Mouse (Mus musculus): ENCODE results near the gene Odc1. TPM values are rescaled to one million over a fixed set of nuclear protein-coding genes. Genes with fewer than 3 reads are reported as not detected.

Odc1 gene
- polyA plus RNA-seq, 1 experiment from 2014 or later, result 144 TPM

DNA sequence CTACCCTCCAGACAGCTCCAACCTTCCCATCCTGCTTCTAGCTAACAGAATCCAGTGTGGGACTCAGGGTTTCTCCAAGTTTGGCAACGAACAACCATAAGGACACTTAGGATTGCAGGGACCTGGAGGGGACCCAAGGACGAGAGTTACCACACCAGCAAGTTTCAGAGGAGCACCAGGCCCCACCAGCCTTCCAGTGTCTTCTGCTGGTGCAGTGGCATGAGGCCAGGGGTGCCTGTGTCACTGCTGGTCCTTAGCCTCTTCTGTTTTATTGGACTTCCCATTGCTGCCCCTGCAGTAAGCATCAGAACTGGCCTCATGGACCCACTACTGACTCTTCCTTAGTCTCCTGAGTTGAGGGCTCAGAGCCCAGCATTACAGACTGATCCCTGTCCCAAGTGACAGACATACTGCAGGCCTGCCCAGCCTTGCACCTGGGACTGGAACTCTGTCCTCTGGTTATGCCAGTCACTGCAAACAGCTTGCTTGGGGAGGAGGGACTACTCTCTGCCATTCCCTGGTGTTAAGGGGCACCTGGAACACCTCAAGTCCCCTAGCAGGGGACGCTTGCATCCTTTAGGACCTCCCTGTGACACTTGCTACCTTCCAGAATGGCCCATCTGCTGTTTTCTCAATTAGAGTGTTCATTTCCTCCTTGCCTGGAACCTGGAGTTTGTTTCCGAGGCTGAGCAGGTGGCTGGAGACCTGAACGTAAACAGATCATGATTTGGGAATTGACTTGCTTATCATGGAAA is 30.7 kb downstream of the Odc1 start:
- Histone ChIP-seq H3K9ac (no peak overlapping the region), H3K27me3 (ENCODE audit: control insufficient read depth, insufficient read depth, low read length) (no peaks in the 10 kb centered on the region), H3K4me2 (replicated peaks) (no peak overlapping the region), H3K36me3 (replicated peaks; ENCODE audit: control insufficient read depth, insufficient read depth) (no peaks in the 10 kb centered on the region), H3K4me1 (replicated peaks; ENCODE audit: control insufficient read depth, insufficient read depth, low read length) (0 out of 2 replicates have a peak, but pooled peaks cover 6% of the 10 kb centered on the region), H3K9me3 (ENCODE audit: control insufficient read depth, low read length) (no peaks in the 10 kb centered on the region), H3K27ac (no peak overlapping the region), H3K4me3 (replicated peaks; ENCODE audit: low read length) (no peak overlapping the region)
- DNase-seq (ENCODE audit: low spot score) (no peak), ATAC-seq (ENCODE audit: low FRiP score) (no peak)
- WGBS, result 61% methylated on average over 5 of the region's 5 CpGs

DNA sequence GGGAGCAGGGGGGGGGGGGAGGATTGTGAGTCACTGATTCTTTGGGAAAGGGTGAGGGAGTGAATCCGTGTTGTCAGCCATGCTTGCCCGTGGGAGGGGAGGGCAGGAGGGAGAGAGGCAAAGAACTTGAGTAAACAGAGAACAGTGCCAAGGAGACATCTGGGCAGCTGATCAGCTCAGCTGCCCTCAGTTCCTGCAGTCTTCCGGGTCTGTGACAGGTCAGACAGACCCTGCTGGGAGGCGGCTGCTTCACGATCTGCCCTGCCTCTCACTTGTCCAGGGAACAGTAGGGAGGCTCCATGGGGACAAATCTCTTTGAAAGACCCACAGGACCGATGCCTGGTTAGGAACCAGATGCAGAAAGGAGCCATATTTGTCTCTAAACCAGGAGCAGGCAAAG is 31.4 kb downstream of the Odc1 start:
- DNase-seq (ENCODE audit: low spot score) (no peak), ATAC-seq (ENCODE audit: low FRiP score) (peak; percentile 66; the same call in 1 of the 2 replicates)
- 2% methylated on average over 6 of the region's 6 CpGs for WGBS
- Histone ChIP-seq H3K27ac (no peak overlapping the region), H3K9ac (no peak overlapping the region), H3K4me2 (replicated peaks) (no peak overlapping the region), H3K27me3 (ENCODE audit: control insufficient read depth, insufficient read depth, low read length) (no peaks in the 10 kb centered on the region), H3K4me3 (replicated peaks; ENCODE audit: low read length) (no peak overlapping the region), H3K36me3 (replicated peaks; ENCODE audit: control insufficient read depth, insufficient read depth) (no peaks in the 10 kb centered on the region), H3K9me3 (ENCODE audit: control insufficient read depth, low read length) (no peaks in the 10 kb centered on the region), H3K4me1 (replicated peaks; ENCODE audit: control insufficient read depth, insufficient read depth, low read length) (0 out of 2 replicates have a peak, but pooled peaks cover 6% of the 10 kb centered on the region)

DNA sequence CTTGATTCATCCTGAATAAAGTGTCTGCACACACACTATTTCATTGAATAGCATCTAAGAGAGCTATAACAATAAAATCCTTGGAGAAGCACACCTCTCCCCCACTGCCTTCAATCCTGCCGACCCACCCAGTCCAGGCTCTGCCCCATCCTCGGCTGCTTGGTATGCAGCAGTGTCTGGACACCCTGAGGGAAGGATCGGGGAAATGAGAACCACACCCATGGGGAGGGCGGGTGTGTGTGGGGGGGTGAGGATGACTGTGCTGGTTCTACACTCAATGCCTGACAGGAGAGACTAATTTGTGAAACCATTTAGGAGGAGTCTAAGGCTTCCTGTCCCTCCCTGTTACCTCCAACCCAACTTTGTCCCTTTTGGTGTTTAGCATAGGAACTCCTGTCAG is 34.0 kb downstream of the Odc1 start:
- WGBS, result 67% methylated on average over 4 of the region's 4 CpGs
- no peak overlapping the region for H3K27ac ChIP-seq

DNA sequence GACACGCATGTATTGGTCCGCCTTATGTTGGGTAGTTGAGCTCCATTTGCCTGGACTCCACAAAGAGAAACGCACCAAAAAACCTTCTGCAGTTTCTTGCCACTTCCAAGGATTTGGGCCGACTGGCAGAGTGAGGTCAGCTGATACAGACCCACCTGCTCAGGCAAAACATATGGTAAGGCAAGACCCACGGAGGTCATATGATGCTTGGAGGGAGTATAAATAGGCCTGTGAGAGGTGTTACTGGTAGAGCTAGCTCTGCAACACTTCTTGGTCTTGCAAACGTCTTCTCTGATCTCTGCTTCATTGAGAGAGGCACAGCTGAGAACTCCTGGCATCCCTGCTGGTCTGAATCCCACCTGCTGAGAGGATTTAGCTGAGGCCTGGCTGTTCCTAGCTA is 36.4 kb downstream of the Odc1 start:
- 77% methylated on average over 6 of the region's 6 CpGs for WGBS

More for the DNA sequence above, 34.0 kb downstream of the Odc1 start:
- no peak overlapping the region for H3K9ac ChIP-seq
- no peak; the same call in 1 of the 2 replicates for ATAC-seq (ENCODE audit: low FRiP score)
- no peaks in the 10 kb centered on the region for H3K9me3 ChIP-seq (ENCODE audit: control insufficient read depth, low read length)
- no peak for DNase-seq (ENCODE audit: low spot score)
- H3K4me3 ChIP-seq (replicated peaks; ENCODE audit: low read length), result no peak overlapping the region
- no peak overlapping the region for H3K4me2 ChIP-seq (replicated peaks)
- H3K4me1 ChIP-seq (replicated peaks; ENCODE audit: control insufficient read depth, insufficient read depth, low read length), result 0 out of 2 replicates have a peak, but pooled peaks cover 6% of the 10 kb centered on the region
- H3K36me3 ChIP-seq (replicated peaks; ENCODE audit: control insufficient read depth, insufficient read depth), result no peaks in the 10 kb centered on the region
- no peaks in the 10 kb centered on the region for H3K27me3 ChIP-seq (ENCODE audit: control insufficient read depth, insufficient read depth, low read length)

DNA sequence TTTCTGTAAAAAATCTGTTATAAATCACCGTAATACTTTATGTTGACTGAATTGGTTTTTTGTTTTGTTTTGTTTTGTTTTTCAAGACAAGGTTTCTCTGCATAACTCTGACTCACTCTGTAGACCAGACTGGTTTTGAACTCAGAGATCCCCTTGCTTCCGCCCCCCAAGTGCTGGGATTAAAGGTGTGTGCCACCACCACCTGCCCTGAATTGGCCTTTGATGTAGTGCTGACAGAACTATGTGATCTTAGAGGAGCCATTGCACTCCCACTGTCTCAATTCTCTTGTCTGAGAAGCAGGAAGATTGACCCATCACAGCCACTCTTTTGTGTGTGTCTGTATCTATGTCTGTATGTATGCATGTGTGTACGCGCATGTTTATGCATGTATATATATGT is 37.8 kb downstream of the Odc1 start:
- no peak overlapping the region for H3K4me3 ChIP-seq (replicated peaks; ENCODE audit: low read length)
- H3K9ac ChIP-seq, result no peak overlapping the region
- ATAC-seq (ENCODE audit: low FRiP score) (no peak), DNase-seq (ENCODE audit: low spot score) (no peak)
- H3K36me3 ChIP-seq (replicated peaks; ENCODE audit: control insufficient read depth, insufficient read depth), result no peaks in the 10 kb centered on the region
- 98% methylated on average over 4 of the region's 4 CpGs for WGBS
- H3K4me2 ChIP-seq (replicated peaks), result no peak overlapping the region
- no peak overlapping the region for H3K27ac ChIP-seq
- no peaks in the 10 kb centered on the region for H3K4me1 ChIP-seq (replicated peaks; ENCODE audit: control insufficient read depth, insufficient read depth, low read length)
- H3K9me3 ChIP-seq (ENCODE audit: control insufficient read depth, low read length), result no peaks in the 10 kb centered on the region
- no peaks in the 10 kb centered on the region for H3K27me3 ChIP-seq (ENCODE audit: control insufficient read depth, insufficient read depth, low read length)

More for the DNA sequence above, 36.4 kb downstream of the Odc1 start:
- H3K4me1 ChIP-seq (replicated peaks; ENCODE audit: control insufficient read depth, insufficient read depth, low read length), result 0 out of 2 replicates have a peak, but pooled peaks cover 4% of the 10 kb centered on the region
- H3K9ac ChIP-seq, result no peak overlapping the region
- no peaks in the 10 kb centered on the region for H3K9me3 ChIP-seq (ENCODE audit: control insufficient read depth, low read length)
- ATAC-seq (ENCODE audit: low FRiP score), result no peak
- DNase-seq (ENCODE audit: low spot score), result no peak
- no peaks in the 10 kb centered on the region for H3K27me3 ChIP-seq (ENCODE audit: control insufficient read depth, insufficient read depth, low read length)
- no peak overlapping the region for H3K27ac ChIP-seq
- no peak overlapping the region for H3K4me3 ChIP-seq (replicated peaks; ENCODE audit: low read length)
- H3K36me3 ChIP-seq (replicated peaks; ENCODE audit: control insufficient read depth, insufficient read depth), result no peaks in the 10 kb centered on the region
- no peak overlapping the region for H3K4me2 ChIP-seq (replicated peaks)

DNA sequence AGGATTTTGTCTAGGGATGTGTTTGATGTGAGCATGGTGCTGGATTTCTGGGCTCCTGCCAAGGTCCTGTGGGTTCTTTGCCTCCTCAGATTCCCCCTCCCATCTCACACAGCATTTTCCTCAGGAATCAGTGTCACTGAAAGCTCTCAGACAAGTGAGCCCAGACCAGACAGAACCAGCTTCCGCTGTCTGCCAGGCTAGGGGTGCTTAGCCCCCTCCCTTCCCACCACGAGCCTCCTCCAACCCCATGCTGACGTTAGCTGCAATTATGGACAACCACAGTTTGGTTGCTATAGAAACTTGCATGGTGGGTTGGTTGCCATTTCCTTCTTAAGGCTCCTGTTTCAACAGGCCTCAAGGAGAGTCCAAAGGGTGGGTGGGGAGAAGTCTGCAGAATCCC is 39.3 kb downstream of the Odc1 start:
- Histone ChIP-seq H3K36me3 (replicated peaks; ENCODE audit: control insufficient read depth, insufficient read depth) (no peaks in the 10 kb centered on the region), H3K4me2 (replicated peaks) (no peak overlapping the region), H3K27ac (no peak overlapping the region), H3K4me1 (replicated peaks; ENCODE audit: control insufficient read depth, insufficient read depth, low read length) (no peaks in the 10 kb centered on the region), H3K9ac (no peak overlapping the region), H3K27me3 (ENCODE audit: control insufficient read depth, insufficient read depth, low read length) (no peaks in the 10 kb centered on the region), H3K4me3 (replicated peaks; ENCODE audit: low read length) (no peak overlapping the region), H3K9me3 (ENCODE audit: control insufficient read depth, low read length) (no peaks in the 10 kb centered on the region)
- WGBS, result 34% methylated on average over 3 of the region's 3 CpGs
- DNase-seq (ENCODE audit: low spot score), result peak; percentile 50
- peak; percentile 86 for ATAC-seq (ENCODE audit: low FRiP score)

DNA sequence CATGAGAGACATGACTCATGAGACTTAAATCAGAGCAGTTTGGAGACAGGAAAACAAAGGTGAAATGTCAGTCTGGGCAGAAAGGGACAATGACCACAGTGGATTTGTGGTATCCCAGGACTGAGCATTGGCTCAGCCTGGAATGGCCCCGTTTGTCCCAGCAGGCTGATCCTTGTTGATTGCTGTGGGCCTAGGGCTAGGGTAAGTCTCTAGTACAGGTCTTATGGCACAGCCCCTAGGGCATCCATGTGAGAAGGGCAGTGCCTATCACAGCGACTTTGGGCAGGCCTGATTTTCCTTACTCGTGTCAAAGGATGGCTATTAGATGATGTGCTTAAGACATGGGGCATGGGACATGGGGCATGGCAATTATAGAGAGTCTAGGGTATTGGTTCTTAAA is 41.4 kb downstream of the Odc1 start:
- ATAC-seq (ENCODE audit: low FRiP score) (no peak), DNase-seq (ENCODE audit: low spot score) (no peak)
- WGBS, result 90% methylated on average over 3 of the region's 3 CpGs
- Histone ChIP-seq H3K27me3 (ENCODE audit: control insufficient read depth, insufficient read depth, low read length) (no peaks in the 10 kb centered on the region), H3K9me3 (ENCODE audit: control insufficient read depth, low read length) (no peaks in the 10 kb centered on the region), H3K36me3 (replicated peaks; ENCODE audit: control insufficient read depth, insufficient read depth) (no peaks in the 10 kb centered on the region), H3K27ac (no peak overlapping the region), H3K4me2 (replicated peaks) (no peak overlapping the region), H3K4me1 (replicated peaks; ENCODE audit: control insufficient read depth, insufficient read depth, low read length) (no peaks in the 10 kb centered on the region), H3K4me3 (replicated peaks; ENCODE audit: low read length) (no peak overlapping the region), H3K9ac (no peak overlapping the region)

DNA sequence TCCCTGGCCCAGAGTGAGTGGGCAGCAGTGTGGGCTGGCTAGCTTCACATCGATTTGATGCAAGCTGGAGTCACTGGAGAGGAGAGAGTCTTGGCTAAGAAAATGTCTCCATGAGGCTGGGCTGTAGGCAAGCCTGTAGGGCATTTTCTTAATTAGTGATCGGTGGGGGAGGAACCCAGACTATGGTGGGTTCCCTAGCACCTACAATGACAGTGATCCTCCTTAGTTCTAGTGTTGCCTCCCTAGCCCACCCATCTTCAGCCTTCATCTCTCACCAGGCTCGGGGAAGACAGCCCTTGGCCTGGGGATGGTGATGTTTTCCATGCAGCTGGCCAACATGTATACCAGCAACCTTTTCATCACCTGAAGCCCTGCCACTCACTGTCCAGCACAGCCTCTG is 43.8 kb downstream of the Odc1 start:
- Histone ChIP-seq H3K9ac (no peak overlapping the region), H3K9me3 (ENCODE audit: control insufficient read depth, low read length) (no peaks in the 10 kb centered on the region), H3K27me3 (ENCODE audit: control insufficient read depth, insufficient read depth, low read length) (no peaks in the 10 kb centered on the region), H3K4me3 (replicated peaks; ENCODE audit: low read length) (no peak overlapping the region), H3K27ac (no peak overlapping the region), H3K4me1 (replicated peaks; ENCODE audit: control insufficient read depth, insufficient read depth, low read length) (no peaks in the 10 kb centered on the region), H3K36me3 (replicated peaks; ENCODE audit: control insufficient read depth, insufficient read depth) (no peaks in the 10 kb centered on the region), H3K4me2 (replicated peaks) (no peak overlapping the region)
- ATAC-seq (ENCODE audit: low FRiP score) (no peak), DNase-seq (ENCODE audit: low spot score) (no peak)
- WGBS, result 93% methylated on average over 3 of the region's 3 CpGs

DNA sequence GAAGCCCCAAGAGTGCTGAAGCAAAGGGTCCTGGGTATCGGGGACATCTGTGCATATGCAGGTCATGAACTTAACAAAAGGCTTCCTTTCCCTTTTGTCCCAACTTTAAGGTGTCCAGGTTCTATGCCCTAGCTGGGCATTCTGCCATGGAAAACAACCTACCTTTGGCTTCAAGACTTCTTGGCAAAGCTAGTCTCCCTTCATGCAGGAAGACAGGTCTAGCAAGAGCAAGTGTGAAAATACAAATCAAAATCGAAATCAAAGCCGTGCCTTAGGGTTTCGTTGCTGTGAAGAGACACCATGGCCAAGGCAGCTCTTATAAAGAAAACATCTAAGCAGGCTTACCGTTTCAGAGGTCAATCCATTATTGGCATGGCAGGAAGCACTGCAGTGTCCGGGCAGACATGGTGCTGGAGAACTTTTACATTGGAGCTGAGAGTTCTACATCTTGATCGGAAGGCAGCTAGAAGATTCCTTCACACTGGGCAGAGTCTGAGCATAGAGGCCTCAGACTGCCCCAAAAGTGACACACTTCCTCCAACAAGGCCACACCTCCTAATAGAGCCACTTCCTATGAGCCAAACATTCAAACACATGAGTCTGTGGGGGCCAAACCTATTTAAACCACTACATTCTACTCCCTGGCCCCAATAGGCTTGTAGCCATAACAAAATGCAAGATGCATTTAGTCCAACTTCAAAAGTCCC is 44.5 kb downstream of the Odc1 start:
- Histone ChIP-seq H3K36me3 (replicated peaks; ENCODE audit: control insufficient read depth, insufficient read depth) (no peaks in the 10 kb centered on the region), H3K9ac (no peak overlapping the region), H3K27me3 (ENCODE audit: control insufficient read depth, insufficient read depth, low read length) (no peaks in the 10 kb centered on the region), H3K27ac (no peak overlapping the region), H3K4me1 (replicated peaks; ENCODE audit: control insufficient read depth, insufficient read depth, low read length) (no peaks in the 10 kb centered on the region), H3K4me2 (replicated peaks) (no peak overlapping the region), H3K4me3 (replicated peaks; ENCODE audit: low read length) (no peak overlapping the region), H3K9me3 (ENCODE audit: control insufficient read depth, low read length) (no peaks in the 10 kb centered on the region)
- no peak for ATAC-seq (ENCODE audit: low FRiP score)
- WGBS, result 94% methylated on average over 7 of the region's 7 CpGs
- DNase-seq (ENCODE audit: low spot score), result no peak
